Mouse (Mus musculus) limb, embryonic 14.5 days (tissue): ENCODE measurements around the gene Tirap. TPM values are rescaled to one million over a fixed set of nuclear protein-coding genes. Genes with fewer than 3 reads are reported as not detected.

Experiments used
- ATAC-seq: fragments of 200-750 bp; cut with Nextera tagmentation; 2 replicates; pipeline ENCODE4 v1.8.0; 2017; ENCODE audit warnings: low read depth, moderate number of reproducible peaks, moderate TSS enrichment; ENCODE audit not compliant: low FRiP score
- DNase-seq: peaks from one replicate; pipeline ENCODE4 v3.0.0-alpha.2; 2015; ENCODE audit warnings: low spot score
- H3K27ac ChIP-seq: fragments of 300-500 bp; sonication (generic); replicated peaks from 2 replicates; pipeline ENCODE4 v1.5.1; 2014; ENCODE audit warnings: low read depth, mild to moderate bottlenecking, low read length, moderate library complexity, mixed read lengths
- H3K27me3 ChIP-seq: fragments of 300-500 bp; sonication (generic); 2 replicates; pipeline ENCODE4 v1.6.1; 2014; ENCODE audit warnings: low read length, mixed read lengths; ENCODE audit not compliant: control insufficient read depth, insufficient read depth
- H3K36me3 ChIP-seq: fragments of 300-500 bp; sonication (generic); 2 replicates; pipeline ENCODE4 v1.6.1; 2014; ENCODE audit warnings: mild to moderate bottlenecking, low read length, moderate library complexity, mixed read lengths; ENCODE audit not compliant: control insufficient read depth, insufficient read depth
- H3K4me1 ChIP-seq: fragments of 300-500 bp; sonication (generic); 2 replicates; pipeline ENCODE4 v1.6.1; 2014; ENCODE audit warnings: antibody characterized with exemption, low read length, mixed read lengths; ENCODE audit not compliant: control insufficient read depth, insufficient read depth
- H3K4me2 ChIP-seq: fragments of 300-500 bp; sonication (generic); replicated peaks from 2 replicates; pipeline ENCODE4 v1.6.1; 2014; ENCODE audit warnings: low read depth, mild to moderate bottlenecking, low read length, moderate library complexity; ENCODE audit not compliant: severe bottlenecking
- H3K4me3 ChIP-seq: fragments of 300-500 bp; sonication (generic); replicated peaks from 2 replicates; pipeline ENCODE4 v1.5.1; 2014; ENCODE audit warnings: low read length
- H3K9ac ChIP-seq: fragments of 300-500 bp; sonication (generic); 2 replicates; pipeline ENCODE4 v1.6.1; 2014; ENCODE audit warnings: mild to moderate bottlenecking, low read depth, low read length, moderate library complexity; ENCODE audit not compliant: severe bottlenecking
- H3K9me3 ChIP-seq: fragments of 300-500 bp; sonication (generic); 2 replicates; pipeline ENCODE4 v1.6.1; 2016; ENCODE audit warnings: low read length; ENCODE audit not compliant: control insufficient read depth
- POLR2A ChIP-seq: fragments of 200-500 bp; IDR thresholded peaks from 2 replicates; pipeline ENCODE4 v1.8.0; 2012; ENCODE audit warnings: inconsistent platforms, mild to moderate bottlenecking, moderate library complexity, borderline replicate concordance; ENCODE audit not compliant: insufficient read depth, insufficient read length; ENCODE audit errors: extremely low read depth
- WGBS: fragments of 180-500 bp; shearing (Covaris S2); extraction: QIAGEN DNeasy Blood & Tissue Kit; methylation state at CpG from one replicate; pipeline ENCODE4 v1.1.7; 2014; 5-methylcytosine and 5-hydroxymethylcytosine counted together
- polyA plus RNA-seq, 2 experiments: library from polyadenylated mRNA; depleted of rRNA in 1 of 2; stranded (reverse) in 1 of 2; unstranded in 1 of 2; fragments of >200 nt; fragmentation: Nextera tagmentation in 1 of 2; extraction: Ambion mirVana in 1 of 2; gene quantifications; 2 replicates each; pipeline versions ENCODE4 v1.2.1 to v1.2.3; 2012 to 2014

Tirap gene
- polyA plus RNA-seq, 2 experiments, result 7.5 to 11.0 TPM

GRCm38 (mm10) chr9:35145829-35146228, 54.3 kb downstream of the Tirap start:
- Histone ChIP-seq H3K4me1 (no peaks in the 10 kb centered on the region), H3K9ac (no peak overlapping the region), H3K27ac (no peak overlapping the region), H3K27me3 (no peaks in the 10 kb centered on the region), H3K9me3 (no peaks in the 10 kb centered on the region), H3K4me3 (no peak overlapping the region), H3K4me2 (no peak overlapping the region), H3K36me3 (no peaks in the 10 kb centered on the region)
- no peak for DNase-seq
- WGBS, result 94% methylated on average over 1 of the region's 1 CpGs
- TF ChIP-seq POLR2A, result no peak
- ATAC-seq, result no peak

- no peaks in the 10 kb centered on the region for H3K9me3 ChIP-seq
- no peaks in the 10 kb centered on the region for H3K27me3 ChIP-seq
- H3K4me2 ChIP-seq, result no peak overlapping the region
- peaks cover 3% of the 10 kb centered on the region; the same call in 1 of the 2 replicates for H3K4me1 ChIP-seq
- no peak for ATAC-seq
- no peak overlapping the region for H3K27ac ChIP-seq
- no peak for TF ChIP-seq POLR2A
- WGBS, result 84% methylated on average over 8 of the region's 9 CpGs
- no peak overlapping the region for H3K9ac ChIP-seq
- DNase-seq, result no peak
- H3K36me3 ChIP-seq, result no peaks in the 10 kb centered on the region
- no peak overlapping the region for H3K4me3 ChIP-seq
These were observed 55.0 kb downstream of the Tirap start for GRCm38 (mm10) chr9:35145118-35145517.

- Histone ChIP-seq H3K9me3 (no peaks in the 10 kb centered on the region), H3K9ac (no peak overlapping the region), H3K4me3 (no peak overlapping the region), H3K27ac (no peak overlapping the region), H3K4me2 (no peak overlapping the region), H3K4me1 (peaks cover 4% of the 10 kb centered on the region; the same call in 1 of the 2 replicates), H3K36me3 (no peaks in the 10 kb centered on the region), H3K27me3 (no peaks in the 10 kb centered on the region)
- no peak for DNase-seq
- no peak for ATAC-seq
- 82% methylated on average over 2 of the region's 2 CpGs for WGBS
- TF ChIP-seq POLR2A, result no peak
These were observed 57.9 kb downstream of the Tirap start for GRCm38 (mm10) chr9:35142221-35142620.

GRCm38 (mm10) chr9:35139231-35139744, 60.8 kb downstream of the Tirap start:
- no peak overlapping the region for H3K4me3 ChIP-seq
- peaks cover 4% of the 10 kb centered on the region; the same call in 1 of the 2 replicates for H3K4me1 ChIP-seq
- ATAC-seq (no peak), DNase-seq (no peak)
- TF ChIP-seq POLR2A, result no peak
- no peak overlapping the region for H3K9ac ChIP-seq
- no peaks in the 10 kb centered on the region for H3K27me3 ChIP-seq
- no peak overlapping the region for H3K4me2 ChIP-seq
- no peaks in the 10 kb centered on the region for H3K9me3 ChIP-seq
- no peaks in the 10 kb centered on the region for H3K36me3 ChIP-seq
- 73% methylated on average over 5 of the region's 5 CpGs for WGBS
- no peak overlapping the region for H3K27ac ChIP-seq

GRCm38 (mm10) chr9:35138029-35138428, 62.1 kb downstream of the Tirap start:
- Histone ChIP-seq H3K4me3 (no peak overlapping the region), H3K4me2 (no peak overlapping the region), H3K27me3 (no peaks in the 10 kb centered on the region), H3K27ac (no peak overlapping the region), H3K9me3 (no peaks in the 10 kb centered on the region), H3K9ac (no peak overlapping the region), H3K36me3 (no peaks in the 10 kb centered on the region), H3K4me1 (peaks cover 4% of the 10 kb centered on the region; the same call in 1 of the 2 replicates)
- no peak for TF ChIP-seq POLR2A
- 44% methylated on average over 7 of the region's 7 CpGs for WGBS
- ATAC-seq (no peak), DNase-seq (no peak)
